Mouse (Mus musculus) MEL-GATA-1-ER (cell line): ENCODE results near the gene Hoxa1.

ENCODE experiments used
- DNase-seq: peaks from one replicate; pipeline ENCODE4 v3.0.0-alpha.2; 2012; ENCODE audit warnings: low read depth; ENCODE audit errors: extremely low read depth

The Hoxa1 gene

GRCm38 (mm10) chr6:52171331-52171730 lies 13.2 kb upstream of the Hoxa1 start:
- no peak for DNase-seq

GRCm38 (mm10) chr6:52170898-52171223 lies 12.7 kb upstream of the Hoxa1 start:
- DNase-seq, result no peak

- DNase-seq, result no peak
Observed at GRCm38 (mm10) chr6:52170166-52170897, 12.2 kb upstream of the Hoxa1 start.

GRCm38 (mm10) chr6:52169499-52170165 lies 11.5 kb upstream of the Hoxa1 start:
- DNase-seq, result no peak

GRCm38 (mm10) chr6:52168191-52169055 lies 10.3 kb upstream of the Hoxa1 start:
- DNase-seq, result no peak

GRCm38 (mm10) chr6:52167736-52168161 lies 9.6 kb upstream of the Hoxa1 start:
- DNase-seq, result no peak

GRCm38 (mm10) chr6:52167176-52167575 lies 9.1 kb upstream of the Hoxa1 start:
- no peak for DNase-seq

- DNase-seq, result no peak
Observed at GRCm38 (mm10) chr6:52166431-52167077, 8.4 kb upstream of the Hoxa1 start.

- no peak for DNase-seq
Observed at GRCm38 (mm10) chr6:52165441-52166370, 7.6 kb upstream of the Hoxa1 start.

GRCm38 (mm10) chr6:52164626-52165440 lies 6.7 kb upstream of the Hoxa1 start, which contains the start of gene Hoxa2:
Gene Hoxa2 (minus strand): TSS chr6:52164831.
- DNase-seq, result no peak

- DNase-seq, result no peak
Observed at GRCm38 (mm10) chr6:52164051-52164625, 6.0 kb upstream of the Hoxa1 start.

GRCm38 (mm10) chr6:52163366-52164031 lies 5.4 kb upstream of the Hoxa1 start:
- no peak for DNase-seq

- no peak for DNase-seq
Observed at GRCm38 (mm10) chr6:52162611-52163365, 4.7 kb upstream of the Hoxa1 start.

GRCm38 (mm10) chr6:52162093-52162380 lies 3.9 kb upstream of the Hoxa1 start:
- DNase-seq, result no peak

GRCm38 (mm10) chr6:52161336-52162092 lies 3.4 kb upstream of the Hoxa1 start:
- no peak for DNase-seq

- no peak for DNase-seq
Observed at GRCm38 (mm10) chr6:52160511-52161335, 2.6 kb upstream of the Hoxa1 start.

GRCm38 (mm10) chr6:52159979-52160378 lies 1.9 kb upstream of the Hoxa1 start:
- no peak for DNase-seq
